ENCODE assay signal across 20 mouse cellular contexts in genomic region chr11:96813455-96813854, GRCm38 (mm10). TPM values are rescaled to one million over a fixed set of nuclear protein-coding genes. Genes with fewer than 3 reads are reported as not detected.
DNase-seq lines count a peak whose midpoint lies in the region; ATAC-seq and TF ChIP-seq lines count a peak whose summit lies in the region.
"Had no signal": no experiment of that assay in that cellular context is flagged by ENCODE, and none has a peak within 500 bp of the region (broad histone marks: within the 10 kb centered on the region; RNA-seq: fewer than 3 reads in every experiment).

No protein-coding gene starts in this region.

- H3K9me3 ChIP-seq in lung, embryonic 16.5 days (ENCODE audit: control insufficient read depth, low read length) = no peaks in the 10 kb centered on the region
- no peaks in the 10 kb centered on the region for H3K9me3 ChIP-seq in lung, postnatal 0 days (ENCODE audit: low read length)
- no peaks in the 10 kb centered on the region for H3K9me3 ChIP-seq in MEL (replicated peaks; ENCODE audit: insufficient read depth, low read length)
- H3K9me3 ChIP-seq: embryonic facial prominence, embryonic 10.5 days; embryonic facial prominence, embryonic 12.5 days; forebrain, embryonic 13.5 days; forebrain, embryonic 15.5 days had no signal

- 0 out of 2 replicates have a peak, but pooled peaks have one; percentile 6 for ATAC-seq in lung, embryonic 16.5 days (ENCODE audit: low read depth)
- ATAC-seq in lung, postnatal 0 days = no peak
- no peak for ATAC-seq in inflammation-experienced regulatory T-cells, adult 6 months
- ATAC-seq: activated CD4-positive, CD25-positive, alpha-beta regulatory T cell, adult 4 months; forebrain, embryonic 13.5 days; forebrain, embryonic 15.5 days; forebrain, postnatal 0 days; Patski had no signal

- TF ChIP-seq CTCF in lung, postnatal 0 days (IDR thresholded peaks at IDR 0.05) = no peak
- TF ChIP-seq CTCF in MEL (IDR thresholded peaks at IDR 0.05 in 2 of 3, conservative IDR thresholded peaks at IDR 0.05 in 1 of 3; ENCODE audit: control insufficient read depth in 1 of 3, insufficient read depth in 1 of 3, low read depth in 2 of 3, low read length in 3 of 3, poor library complexity in 1 of 3, severe bottlenecking in 1 of 3) = no peak

- DNase-seq in lung, postnatal 0 days (ENCODE audit: low spot score) = no peak
- DNase-seq in MEL (ENCODE audit: low read depth, low spot score) = no peak
- DNase-seq: adrenal gland, adult 8-10 months; adrenal gland, postnatal 14 days; adrenal gland, postnatal 36 days; cerebellum, adult 11-12 months; cerebellum, adult 2 months; cerebellum, adult 9-10 months; cerebellum, postnatal 10 days; cerebellum, postnatal 25 days; forebrain, postnatal 0 days had no signal

- TF ChIP-seq RAD21 in MEL (IDR thresholded peaks at IDR 0.05; ENCODE audit: low read depth, low read length) = no peak

- peaks cover 41% of the 10 kb centered on the region for H3K36me3 ChIP-seq in lung, embryonic 16.5 days (ENCODE audit: control insufficient read depth, insufficient read depth, low read length)
- H3K36me3 ChIP-seq in lung, postnatal 0 days (ENCODE audit: insufficient read depth, low read length) = peaks cover 22% of the 10 kb centered on the region
- H3K36me3 ChIP-seq in MEL (ENCODE audit: control insufficient read depth in 1 of 2, insufficient read depth in 2 of 2, low read length in 2 of 2) = peaks cover 0 to 27% of the 10 kb centered on the region in 2 experiments; a peak in 2 of 4 replicates
- H3K36me3 ChIP-seq in myocyte (ENCODE audit: control insufficient read depth, insufficient read depth) = peaks cover 85% of the 10 kb centered on the region

- no peaks in the 10 kb centered on the region for H3K4me1 ChIP-seq in lung, embryonic 16.5 days (replicated peaks; ENCODE audit: control insufficient read depth, insufficient read depth, low read length)
- no peaks in the 10 kb centered on the region for H3K4me1 ChIP-seq in lung, postnatal 0 days (ENCODE audit: insufficient read depth, low read depth, low read length)
- no peaks in the 10 kb centered on the region for H3K4me1 ChIP-seq in MEL (ENCODE audit: control insufficient read depth in 1 of 2, insufficient read depth in 2 of 2, low read length in 2 of 2)
- H3K4me1 ChIP-seq: embryonic facial prominence, embryonic 10.5 days; embryonic facial prominence, embryonic 12.5 days; forebrain, embryonic 13.5 days; forebrain, embryonic 15.5 days had no signal

- H3K4me3 ChIP-seq in lung, embryonic 16.5 days (ENCODE audit: low read length) = no peak overlapping the region
- no peak overlapping the region for H3K4me3 ChIP-seq in lung, postnatal 0 days (ENCODE audit: low read depth, low read length)
- no peak overlapping the region for H3K4me3 ChIP-seq in MEL (ENCODE audit: control insufficient read depth in 1 of 2, insufficient read depth in 1 of 2, low read depth in 2 of 2, low read length in 2 of 2)
- H3K4me3 ChIP-seq in myocyte = no peak overlapping the region
- H3K4me3 ChIP-seq: embryonic facial prominence, embryonic 10.5 days; embryonic facial prominence, embryonic 12.5 days; forebrain, embryonic 13.5 days; forebrain, embryonic 15.5 days had no signal

- H3K27ac ChIP-seq in lung, embryonic 16.5 days (ENCODE audit: low read length) = no peak overlapping the region
- no peak overlapping the region for H3K27ac ChIP-seq in lung, postnatal 0 days (ENCODE audit: low read length)
- H3K27ac ChIP-seq in MEL (ENCODE audit: control insufficient read depth, low read depth, low read length) = no peak overlapping the region
- H3K27ac ChIP-seq: embryonic facial prominence, embryonic 10.5 days; embryonic facial prominence, embryonic 12.5 days; forebrain, embryonic 13.5 days; forebrain, embryonic 15.5 days had no signal

- H3K79me2 ChIP-seq in MEL (ENCODE audit: control insufficient read depth, insufficient read depth, low read length, poor library complexity) (no peaks in the 10 kb centered on the region), myocyte (ENCODE audit: control insufficient read depth, insufficient read depth) (peaks cover 42% of the 10 kb centered on the region)

- H3K4me2 ChIP-seq in lung, embryonic 16.5 days (ENCODE audit: low read depth, low read length) = no peak overlapping the region
- H3K4me2 ChIP-seq in lung, postnatal 0 days (replicated peaks; ENCODE audit: low read depth, low read length) = no peak overlapping the region
- H3K4me2 ChIP-seq in myocyte (ENCODE audit: low read depth) = no peak overlapping the region
- H3K4me2 ChIP-seq: embryonic facial prominence, embryonic 12.5 days; forebrain, embryonic 13.5 days; forebrain, embryonic 15.5 days had no signal

- TF ChIP-seq EP300 in lung, postnatal 0 days (IDR thresholded peaks at IDR 0.05) = no peak
- no peak for TF ChIP-seq EP300 in MEL (IDR thresholded peaks at IDR 0.05; ENCODE audit: low read depth in 1 of 2, low read length in 2 of 2)

- no peak overlapping the region for H3ac ChIP-seq in myocyte (ENCODE audit: control insufficient read depth, insufficient read length)

- whole genome bisulfite sequencing in lung, embryonic 16.5 days = 79% methylated on average over 4 of the region's 4 CpGs
- 81% methylated on average over 4 of the region's 4 CpGs for WGBS in lung, postnatal 0 days

- H3K27me3 ChIP-seq in lung, embryonic 16.5 days (ENCODE audit: control insufficient read depth, insufficient read depth, low read depth, low read length) = no peaks in the 10 kb centered on the region
- H3K27me3 ChIP-seq in lung, postnatal 0 days (replicated peaks; ENCODE audit: insufficient read depth, low read length) = no peaks in the 10 kb centered on the region
- no peaks in the 10 kb centered on the region for H3K27me3 ChIP-seq in MEL (ENCODE audit: control insufficient read depth in 1 of 2, insufficient read depth in 2 of 2, low read length in 2 of 2)
- H3K27me3 ChIP-seq in myocyte (ENCODE audit: control insufficient read depth, insufficient read depth, insufficient read length) = no peaks in the 10 kb centered on the region
- H3K27me3 ChIP-seq: embryonic facial prominence, embryonic 12.5 days; forebrain, embryonic 13.5 days; forebrain, embryonic 15.5 days; Patski had no signal

- no peak overlapping the region for H3K9ac ChIP-seq in lung, embryonic 16.5 days (ENCODE audit: low read length)
- H3K9ac ChIP-seq in lung, postnatal 0 days (replicated peaks; ENCODE audit: low read depth) = no peak overlapping the region
- H3K9ac ChIP-seq in MEL (ENCODE audit: control insufficient read depth, low read depth, low read length, poor library complexity, severe bottlenecking) = no peak overlapping the region
- H3K9ac ChIP-seq: embryonic facial prominence, embryonic 12.5 days; forebrain, embryonic 13.5 days; forebrain, embryonic 15.5 days; forebrain, postnatal 0 days had no signal

- no peak for TF ChIP-seq POLR2A in MEL (IDR thresholded peaks at IDR 0.05; ENCODE audit: control insufficient read depth in 1 of 2, insufficient read depth in 1 of 2, low read depth in 1 of 2, low read length in 2 of 2, poor library complexity in 1 of 2)
- TF ChIP-seq POLR2A in myocyte (IDR thresholded peaks at IDR 0.05; ENCODE audit: insufficient read length, low read depth) = peak; percentile 53

TF ChIP-seq in MEL, 35 proteins besides CTCF, POLR2A, EP300 and RAD21:
- peak; percentile 15; the same call in 1 of the 2 replicates for TF ChIP-seq POLR2AphosphoS2 (IDR thresholded peaks at IDR 0.05; ENCODE audit: low read length)
- TF ChIP-seq MAZ (IDR thresholded peaks at IDR 0.05; ENCODE audit: low read depth, low read length) = no peak

TF ChIP-seq in myocyte, 11 proteins besides CTCF, POLR2A, EP300 and RAD21:
- TF ChIP-seq TCF3 (IDR thresholded peaks at IDR 0.05; ENCODE audit: insufficient read length, low read depth) = no peak
- no peak for TF ChIP-seq E2F4 (IDR thresholded peaks at IDR 0.05; ENCODE audit: insufficient read depth)
- TF ChIP-seq MYOD1 (IDR thresholded peaks at IDR 0.05; ENCODE audit: control insufficient read depth in 1 of 3, insufficient read length in 2 of 3, low read depth in 2 of 3) = no peak
- peak; percentile 87 for TF ChIP-seq POLR2AphosphoS2 (IDR thresholded peaks at IDR 0.05; ENCODE audit: insufficient read length, low read depth)

RNA-seq across cellular contexts. Expression of gene Nfe2l1, which starts 16.3 kb away (rescaled TPM):
- polyA plus RNA-seq in lung, embryonic 16.5 days (2015; fragmentation: Nextera tagmentation; extraction: Ambion mirVana) = 68.2 and 68.8 TPM in 2 replicates
- polyA plus RNA-seq in lung, postnatal 0 days (2015; fragmentation: Nextera tagmentation; extraction: Ambion mirVana) = 51.8 and 54.5 TPM in 2 replicates
- total RNA-seq in MEL (2012; rRNA removed) = 44.8 and 47.0 TPM in 2 replicates
- polyA plus RNA-seq in MEL (2012; ENCODE audit: insufficient read depth in 1 of 2, insufficient read length in 2 of 2, low read depth in 1 of 2, low replicate concordance in 2 of 2, missing spikeins in 1 of 2) (10 to 100 TPM; 37.5 to 66.5 TPM), myocyte (2012; fragmentation: generic; extraction: Trizol) (518 TPM)
- 10 to 100 TPM; 17.8 to 21.4 (median 20.7) TPM for polyA plus RNA-seq in inflammation-experienced regulatory T-cells, adult 6 months (2017; shearing (Covaris generic))

RNA-seq across cellular contexts. Expression of gene Cbx1, which starts 24.5 kb away (rescaled TPM):
- polyA plus RNA-seq in lung, embryonic 16.5 days (2015; fragmentation: Nextera tagmentation; extraction: Ambion mirVana) = 100 and 102 TPM in 2 replicates
- 48.6 and 54.0 TPM in 2 replicates for polyA plus RNA-seq in lung, postnatal 0 days (2015; fragmentation: Nextera tagmentation; extraction: Ambion mirVana)
- total RNA-seq in MEL (2012; rRNA removed) = 132 and 135 TPM in 2 replicates
- polyA plus RNA-seq in MEL (2012; ENCODE audit: insufficient read depth in 1 of 2, insufficient read length in 2 of 2, low read depth in 1 of 2, low replicate concordance in 2 of 2, missing spikeins in 1 of 2) (100 to 1,000 TPM; 152 to 368 TPM), myocyte (2012; fragmentation: generic; extraction: Trizol) (34.6 TPM)
- polyA plus RNA-seq in inflammation-experienced regulatory T-cells, adult 6 months (2017; shearing (Covaris generic)) = 10 to 100 TPM; 52.0 to 73.0 (median 54.7) TPM

RNA-seq across cellular contexts. Expression of gene Snx11, which starts 36.1 kb away (rescaled TPM):
- polyA plus RNA-seq in lung, embryonic 16.5 days (2015; fragmentation: Nextera tagmentation; extraction: Ambion mirVana) = 15.4 and 16.6 TPM in 2 replicates
- polyA plus RNA-seq in lung, postnatal 0 days (2015; fragmentation: Nextera tagmentation; extraction: Ambion mirVana) = 18.4 and 18.7 TPM in 2 replicates
- 33.9 and 43.1 TPM in 2 replicates for total RNA-seq in MEL (2012; rRNA removed)
- polyA plus RNA-seq in MEL (2012; ENCODE audit: insufficient read depth in 1 of 2, insufficient read length in 2 of 2, low read depth in 1 of 2, low replicate concordance in 2 of 2, missing spikeins in 1 of 2) (10 to 100 TPM in 1 of 2 experiments, not detected in 1; 33.7 TPM), myocyte (2012; fragmentation: generic; extraction: Trizol) (18.4 TPM)
- 10 to 100 TPM; 21.7 to 24.6 (median 23.0) TPM for polyA plus RNA-seq in inflammation-experienced regulatory T-cells, adult 6 months (2017; shearing (Covaris generic))

RNA-seq across cellular contexts. Expression of gene Copz2, which starts 36.2 kb away (rescaled TPM):
- polyA plus RNA-seq in lung, embryonic 16.5 days (2015; fragmentation: Nextera tagmentation; extraction: Ambion mirVana) = 131 and 135 TPM in 2 replicates
- 105 and 110 TPM in 2 replicates for polyA plus RNA-seq in lung, postnatal 0 days (2015; fragmentation: Nextera tagmentation; extraction: Ambion mirVana)
- total RNA-seq in MEL (2012; rRNA removed) = 0.95 and 2.1 TPM in 2 replicates
- polyA plus RNA-seq in MEL (2012; ENCODE audit: insufficient read depth in 1 of 2, insufficient read length in 2 of 2, low read depth in 1 of 2, low replicate concordance in 2 of 2, missing spikeins in 1 of 2) (1 to 10 TPM in 1 of 2 experiments, not detected in 1; 6.3 TPM), myocyte (2012; fragmentation: generic; extraction: Trizol) (120 TPM)
- polyA plus RNA-seq in inflammation-experienced regulatory T-cells, adult 6 months (2017; shearing (Covaris generic)) = not detected
- polyA plus RNA-seq: activated CD4-positive, CD25-positive, alpha-beta regulatory T cell, adult 4 months had no signal
